Mouse (Mus musculus) limb, embryonic 12.5 days (tissue): ENCODE measurements at regions not wholly inside any gene's neighbourhood (a gene's known extent, or its start where the extent isn't known, plus 50 kb on each side); places are given as distances from the start of the nearest gene placed in this dataset.

Source experiments
- ATAC-seq: fragments of 200-750 bp; cut with Nextera tagmentation; 2 replicates; pipeline ENCODE4 v1.8.0; 2017; ENCODE audit warnings: low read depth, moderate TSS enrichment; ENCODE audit not compliant: insufficient number of reproducible peaks, insufficient read depth, low FRiP score, low TSS enrichment
- H3K27ac ChIP-seq: fragments of 300-500 bp; sonication (generic); 2 replicates; pipeline ENCODE4 v1.5.1; 2016; ENCODE audit warnings: mild to moderate bottlenecking, moderate library complexity
- H3K27me3 ChIP-seq: fragments of 300-500 bp; sonication (generic); 2 replicates; pipeline ENCODE4 v1.6.1; 2016; ENCODE audit warnings: mild to moderate bottlenecking, moderate library complexity
- H3K36me3 ChIP-seq: fragments of 300-500 bp; sonication (generic); 2 replicates; pipeline ENCODE4 v1.6.1; 2016; ENCODE audit warnings: mild to moderate bottlenecking, moderate library complexity
- H3K4me1 ChIP-seq: fragments of 300-500 bp; sonication (generic); replicated peaks from 2 replicates; pipeline ENCODE4 v1.6.1; 2016
- H3K4me2 ChIP-seq: fragments of 300-500 bp; sonication (generic); 2 replicates; pipeline ENCODE4 v1.6.1; 2016; ENCODE audit warnings: mild to moderate bottlenecking, moderate library complexity
- H3K4me3 ChIP-seq: fragments of 300-500 bp; sonication (generic); replicated peaks from 2 replicates; pipeline ENCODE4 v1.5.1; 2016; ENCODE audit warnings: mild to moderate bottlenecking
- H3K9ac ChIP-seq: fragments of 300-500 bp; sonication (generic); replicated peaks from 2 replicates; pipeline ENCODE4 v1.6.1; 2016; ENCODE audit warnings: mild to moderate bottlenecking, moderate library complexity
- H3K9me3 ChIP-seq: fragments of 300-500 bp; sonication (generic); 2 replicates; pipeline ENCODE4 v1.6.1; 2016; ENCODE audit warnings: mild to moderate bottlenecking, moderate library complexity
- WGBS: fragments of 180-500 bp; shearing (Covaris S2); methylation state at CpG from one replicate; pipeline ENCODE4 v1.1.7; 2016; 5-methylcytosine and 5-hydroxymethylcytosine counted together

- Histone ChIP-seq H3K36me3 (no peaks in the 10 kb centered on the region), H3K27ac (no peak overlapping the region), H3K27me3 (no peaks in the 10 kb centered on the region), H3K9me3 (no peaks in the 10 kb centered on the region), H3K9ac (no peak overlapping the region), H3K4me2 (no peak overlapping the region), H3K4me1 (no peaks in the 10 kb centered on the region), H3K4me3 (no peak overlapping the region)
- no peak for ATAC-seq
- WGBS: 70% methylated on average over 1 of the region's 1 CpGs
These were observed 570.5 kb upstream of the Tmem132c start for GRCm38 (mm10) chr5:126671156-126671555.

DNA sequence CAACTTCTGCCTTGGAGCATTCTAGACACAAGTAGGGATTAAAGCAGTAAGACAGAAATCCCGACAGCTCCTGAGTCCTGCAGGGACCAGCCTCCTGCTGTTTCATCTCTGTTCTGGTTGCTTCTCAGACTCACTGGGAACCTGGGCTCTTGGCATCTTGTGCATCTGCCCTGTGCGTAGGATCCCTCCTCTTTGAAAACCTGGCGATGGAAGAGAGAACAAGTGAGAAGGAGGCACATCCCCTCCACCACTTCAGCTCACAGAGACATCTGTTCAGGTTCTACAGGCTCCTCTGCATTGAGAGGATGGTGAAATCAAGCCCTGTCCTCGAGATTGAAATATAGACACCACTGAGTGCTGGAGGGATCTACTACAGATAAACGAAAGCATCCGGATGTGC lies 561.3 kb upstream of the Tmem132c start:
- WGBS: 78% methylated on average over 6 of the region's 6 CpGs
- no peak for ATAC-seq
- Histone ChIP-seq H3K9me3 (no peaks in the 10 kb centered on the region), H3K4me1 (no peaks in the 10 kb centered on the region), H3K27ac (no peak overlapping the region), H3K27me3 (no peaks in the 10 kb centered on the region), H3K4me2 (no peak overlapping the region), H3K9ac (no peak overlapping the region), H3K36me3 (no peaks in the 10 kb centered on the region), H3K4me3 (no peak overlapping the region)

- Histone ChIP-seq H3K4me1 (no peaks in the 10 kb centered on the region), H3K9me3 (no peaks in the 10 kb centered on the region), H3K27me3 (no peaks in the 10 kb centered on the region), H3K27ac (no peak overlapping the region), H3K9ac (no peak overlapping the region), H3K36me3 (no peaks in the 10 kb centered on the region), H3K4me2 (no peak overlapping the region), H3K4me3 (no peak overlapping the region)
- ATAC-seq: no peak
- WGBS: 44% methylated on average over 4 of the region's 4 CpGs
These were observed 542.3 kb upstream of the Tmem132c start for GRCm38 (mm10) chr5:126699314-126699713.

DNA sequence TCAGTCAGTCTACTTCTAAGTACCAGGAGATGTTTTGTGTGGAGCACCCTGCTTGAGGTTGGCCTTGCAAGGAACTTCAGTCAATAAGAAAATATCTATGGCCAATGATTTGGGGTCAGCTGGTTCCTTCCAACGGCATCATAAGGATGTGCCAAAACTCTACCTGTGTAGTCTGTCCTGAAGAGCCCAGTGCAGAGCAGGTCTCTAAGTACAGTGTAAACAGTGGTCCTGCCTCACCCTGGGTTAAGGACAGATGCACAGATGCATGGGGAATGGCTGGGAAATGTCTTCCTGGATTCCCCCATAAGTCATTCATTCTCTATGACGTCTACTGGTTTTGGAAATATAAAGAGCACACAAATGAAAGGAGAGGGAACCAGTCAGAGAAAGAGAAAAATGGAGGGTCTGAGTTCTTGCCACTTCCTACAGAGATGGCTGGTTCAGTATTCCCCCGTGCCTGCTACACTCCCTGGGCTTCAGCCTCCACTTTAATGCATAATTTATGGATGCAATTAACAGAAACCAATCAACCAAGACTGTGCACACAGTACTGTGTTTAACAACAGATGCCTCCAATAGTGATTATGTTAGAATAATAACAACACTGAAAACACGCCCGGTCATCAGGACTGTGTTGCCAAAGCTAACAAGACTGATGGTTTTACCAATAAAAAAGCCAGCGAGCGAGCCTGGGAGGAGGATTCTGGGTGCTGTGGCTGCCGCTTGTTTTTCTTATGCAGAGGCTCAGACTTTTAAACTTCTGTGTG lies 537.9 kb upstream of the Tmem132c start:
- H3K9me3 ChIP-seq: no peaks in the 10 kb centered on the region
- H3K4me2 ChIP-seq: no peak overlapping the region
- H3K4me1 ChIP-seq: no peaks in the 10 kb centered on the region
- no peak overlapping the region for H3K9ac ChIP-seq
- ATAC-seq: no peak
- H3K27me3 ChIP-seq: 0 out of 2 replicates have a peak, but pooled peaks cover 3% of the 10 kb centered on the region
- H3K27ac ChIP-seq: no peak overlapping the region
- 49% methylated on average over 8 of the region's 8 CpGs for WGBS
- H3K4me3 ChIP-seq: no peak overlapping the region
- no peaks in the 10 kb centered on the region for H3K36me3 ChIP-seq

- Histone ChIP-seq H3K4me1 (no peaks in the 10 kb centered on the region), H3K27me3 (0 out of 2 replicates have a peak, but pooled peaks cover 3% of the 10 kb centered on the region), H3K9me3 (peaks cover 6% of the 10 kb centered on the region; the same call in 1 of the 2 replicates), H3K4me2 (no peak overlapping the region), H3K27ac (no peak overlapping the region), H3K9ac (no peak overlapping the region), H3K36me3 (no peaks in the 10 kb centered on the region), H3K4me3 (no peak overlapping the region)
- WGBS: 62% methylated on average over 11 of the region's 11 CpGs
- ATAC-seq: no peak
These were observed 535.7 kb upstream of the Tmem132c start for GRCm38 (mm10) chr5:126705871-126706270.

DNA sequence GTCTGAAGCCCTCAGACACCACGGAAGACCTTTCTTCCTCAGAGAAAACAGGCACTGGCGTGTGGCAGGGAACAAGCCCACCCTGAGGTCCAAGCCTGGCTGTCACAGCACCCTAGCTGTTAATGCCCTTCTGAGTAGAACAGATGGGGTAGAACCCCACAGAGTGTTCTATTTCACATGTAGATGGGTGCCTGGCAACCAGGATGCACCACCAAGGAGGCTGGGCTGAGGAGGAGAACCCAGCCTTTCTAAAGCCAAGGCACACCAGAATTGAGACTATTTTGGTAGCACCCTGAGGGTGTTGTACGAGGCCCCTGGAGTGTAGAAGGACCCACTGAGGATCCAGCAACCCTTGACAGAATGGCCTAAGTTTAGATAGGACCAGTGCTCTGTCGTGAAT lies 534.9 kb upstream of the Tmem132c start:
- WGBS: 87% methylated on average over 4 of the region's 4 CpGs
- Histone ChIP-seq H3K36me3 (no peaks in the 10 kb centered on the region), H3K9me3 (peaks cover 6% of the 10 kb centered on the region; the same call in 1 of the 2 replicates), H3K4me2 (no peak overlapping the region), H3K27ac (no peak overlapping the region), H3K4me1 (no peaks in the 10 kb centered on the region), H3K4me3 (no peak overlapping the region), H3K27me3 (0 out of 2 replicates have a peak, but pooled peaks cover 3% of the 10 kb centered on the region), H3K9ac (no peak overlapping the region)
- ATAC-seq: no peak

- H3K4me1 ChIP-seq: no peaks in the 10 kb centered on the region
- no peaks in the 10 kb centered on the region for H3K27me3 ChIP-seq
- 40% methylated on average over 6 of the region's 6 CpGs for WGBS
- ATAC-seq: no peak
- no peaks in the 10 kb centered on the region for H3K9me3 ChIP-seq
- no peak overlapping the region for H3K9ac ChIP-seq
- H3K36me3 ChIP-seq: no peaks in the 10 kb centered on the region
- H3K4me2 ChIP-seq: no peak overlapping the region
- H3K4me3 ChIP-seq: no peak overlapping the region
- no peak overlapping the region for H3K27ac ChIP-seq
These were observed 526.9 kb upstream of the Tmem132c start for GRCm38 (mm10) chr5:126714672-126715071.

DNA sequence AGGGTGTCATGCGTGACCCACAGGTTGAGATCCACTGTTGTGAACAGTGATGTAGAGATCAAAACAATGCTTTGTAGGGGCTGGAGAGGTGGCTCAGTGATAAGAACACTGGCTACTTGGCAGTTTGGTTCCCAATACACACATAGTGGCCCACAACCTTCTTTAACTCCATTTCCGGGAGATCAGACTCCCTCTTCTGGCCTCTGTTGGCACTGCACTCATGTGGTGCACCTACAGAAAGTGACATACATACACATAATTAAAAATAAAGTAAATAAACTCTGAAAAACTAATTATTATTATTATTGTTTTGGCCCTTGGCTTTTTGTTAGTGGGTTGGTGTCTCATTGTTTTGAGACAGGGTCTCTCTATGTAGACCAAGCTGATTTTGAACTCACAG lies 523.2 kb upstream of the Tmem132c start:
- 94% methylated on average over 2 of the region's 2 CpGs for WGBS
- ATAC-seq: no peak

DNA sequence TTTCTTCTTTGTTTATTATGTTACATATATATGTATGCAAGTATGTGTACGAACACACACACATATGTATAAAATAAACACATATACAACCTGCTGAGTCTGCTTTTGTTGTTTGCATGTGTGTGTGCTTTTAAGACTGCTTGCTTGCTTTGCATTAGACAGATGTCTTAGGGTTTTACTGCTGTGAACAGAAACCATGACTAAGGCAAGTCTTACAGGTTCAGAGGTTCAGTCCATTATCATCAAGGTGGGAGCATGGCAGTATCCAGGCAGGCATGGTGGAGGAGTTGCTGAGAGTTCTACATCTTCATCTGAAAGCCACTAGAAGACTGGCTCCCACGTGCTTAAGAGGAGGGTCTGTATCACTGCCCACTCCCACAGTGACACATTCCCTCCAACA lies 520.3 kb upstream of the Tmem132c start:
- H3K36me3 ChIP-seq: no peaks in the 10 kb centered on the region
- no peaks in the 10 kb centered on the region for H3K9me3 ChIP-seq
- peaks cover 3% of the 10 kb centered on the region; the same call in 1 of the 2 replicates for H3K4me1 ChIP-seq
- no peak overlapping the region for H3K4me2 ChIP-seq
- no peak overlapping the region for H3K27ac ChIP-seq
- WGBS: 77% methylated on average over 2 of the region's 2 CpGs
- no peak overlapping the region for H3K4me3 ChIP-seq
- no peaks in the 10 kb centered on the region for H3K27me3 ChIP-seq
- ATAC-seq: no peak
- no peak overlapping the region for H3K9ac ChIP-seq

More for the DNA sequence above, 523.2 kb upstream of the Tmem132c start:
- no peak overlapping the region for H3K4me2 ChIP-seq
- no peak overlapping the region for H3K27ac ChIP-seq
- H3K27me3 ChIP-seq: no peaks in the 10 kb centered on the region
- H3K4me1 ChIP-seq: peaks cover 2% of the 10 kb centered on the region; the same call in 1 of the 2 replicates
- H3K9me3 ChIP-seq: no peaks in the 10 kb centered on the region
- H3K4me3 ChIP-seq: no peak overlapping the region
- no peak overlapping the region for H3K9ac ChIP-seq
- no peaks in the 10 kb centered on the region for H3K36me3 ChIP-seq

DNA sequence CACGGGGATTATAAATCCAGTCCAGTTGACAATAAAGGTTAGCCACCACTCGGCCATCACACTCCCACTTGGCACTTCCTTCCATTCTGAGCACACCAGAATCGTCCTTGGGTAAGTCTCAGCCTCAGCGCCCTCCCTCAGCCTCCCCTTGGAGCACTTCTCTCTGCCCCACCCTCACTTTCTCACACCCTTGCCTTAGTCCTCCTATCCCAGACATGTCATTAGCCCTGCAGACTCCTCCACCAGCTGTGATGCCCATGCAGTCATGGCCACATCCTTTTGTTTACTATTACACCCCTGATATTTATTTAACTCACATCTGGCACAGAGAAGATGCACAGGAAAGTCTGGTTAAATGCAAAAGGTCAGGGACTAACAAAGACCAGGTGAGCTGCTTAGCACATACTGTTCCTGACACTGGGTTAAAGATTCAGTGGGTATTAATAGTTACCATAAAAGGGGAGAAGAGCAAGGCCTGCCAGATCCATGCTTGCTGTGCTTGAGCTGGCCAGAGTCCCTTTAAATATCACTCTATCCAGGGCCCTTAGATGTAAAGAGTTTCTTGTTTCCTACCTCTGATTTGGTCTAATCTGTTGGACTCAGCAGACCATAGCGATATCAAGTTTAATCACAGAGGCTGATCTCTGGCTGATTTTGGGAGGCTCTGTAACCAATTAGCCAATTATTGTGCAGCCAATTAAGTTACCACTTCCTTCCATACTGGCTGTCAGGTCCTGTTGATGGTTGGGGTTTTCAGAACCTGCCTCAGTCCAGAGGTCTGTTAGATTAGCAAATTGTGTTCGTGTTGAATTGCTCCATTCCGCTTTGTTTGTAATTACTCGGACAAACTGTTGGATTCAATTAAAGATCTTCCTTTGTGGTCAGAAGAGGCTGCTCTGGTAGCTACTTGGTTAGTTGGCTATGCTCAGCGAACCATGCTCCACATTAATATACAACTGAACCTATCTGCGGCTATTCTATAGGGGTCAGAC lies 518.0 kb upstream of the Tmem132c start:
- Histone ChIP-seq H3K4me1 (peaks cover 3% of the 10 kb centered on the region; the same call in 1 of the 2 replicates), H3K27ac (no peak overlapping the region), H3K9me3 (no peaks in the 10 kb centered on the region), H3K36me3 (no peaks in the 10 kb centered on the region), H3K4me2 (no peak overlapping the region), H3K27me3 (no peaks in the 10 kb centered on the region), H3K4me3 (no peak overlapping the region), H3K9ac (no peak overlapping the region)
- no peak for ATAC-seq
- WGBS: 40% methylated on average over 10 of the region's 10 CpGs

GRCm38 (mm10) chr5:126724329-126724728 lies 517.3 kb upstream of the Tmem132c start:
- H3K4me3 ChIP-seq: no peak overlapping the region
- H3K4me2 ChIP-seq: no peak overlapping the region
- H3K4me1 ChIP-seq: peaks cover 3% of the 10 kb centered on the region; the same call in 1 of the 2 replicates
- no peak overlapping the region for H3K9ac ChIP-seq
- H3K27ac ChIP-seq: no peak overlapping the region
- no peaks in the 10 kb centered on the region for H3K36me3 ChIP-seq
- ATAC-seq: no peak
- no peaks in the 10 kb centered on the region for H3K9me3 ChIP-seq
- no peaks in the 10 kb centered on the region for H3K27me3 ChIP-seq
- WGBS: 75% methylated on average over 9 of the region's 9 CpGs
